Mouse (Mus musculus) heart, embryonic 14.5 days (tissue): ENCODE measurements around the gene Prpsap1. TPM values are rescaled to one million over a fixed set of nuclear protein-coding genes. Genes with fewer than 3 reads are reported as not detected.
A peak's percentile ranks its signal among the peaks of the same experiment; 100 is the strongest.
"Not testable (repeated sequence)": the region's sequence is repeated elsewhere in the genome, so short reads cannot be mapped to it uniquely, and the experiment has no call there.

Experiments used
- ATAC-seq: fragments of 200-750 bp; cut with Nextera tagmentation; 2 replicates; pipeline ENCODE4 v1.8.0; 2017; ENCODE audit warnings: low read depth, moderate TSS enrichment; ENCODE audit not compliant: insufficient number of reproducible peaks, insufficient read depth, low FRiP score
- H3K27ac ChIP-seq, 2 experiments: fragments of 200-500 bp in 1 of 2; fragments of 300-500 bp in 1 of 2; sonication (generic) in 1 of 2; replicated peaks in 1 of 2; 2 replicates each; pipeline ENCODE4 v1.5.1; 2012 to 2014; ENCODE audit warnings: low read depth in 2 of 2, low read length in 2 of 2, control low read depth in 1 of 2, mild to moderate bottlenecking in 1 of 2, mixed read lengths in 1 of 2; ENCODE audit not compliant: control insufficient read depth in 1 of 2, insufficient read depth in 1 of 2
- H3K27me3 ChIP-seq: fragments of 300-500 bp; sonication (generic); 2 replicates; pipeline ENCODE4 v1.6.1; 2014; ENCODE audit warnings: mild to moderate bottlenecking, low read length, control low read depth; ENCODE audit not compliant: control insufficient read depth, insufficient read depth
- H3K36me3 ChIP-seq: fragments of 300-500 bp; sonication (generic); 2 replicates; pipeline ENCODE4 v1.6.1; 2014; ENCODE audit warnings: mild to moderate bottlenecking, control low read depth, low read length, mixed read lengths; ENCODE audit not compliant: control insufficient read depth, insufficient read depth
- H3K4me1 ChIP-seq, 2 experiments: fragments of 200-500 bp in 1 of 2; fragments of 300-500 bp in 1 of 2; sonication (generic) in 1 of 2; 2 replicates each; pipeline ENCODE4 v1.6.1; 2012 to 2014; ENCODE audit warnings: low read length in 2 of 2, control low read depth in 1 of 2, mixed read lengths in 1 of 2; ENCODE audit not compliant: control insufficient read depth in 2 of 2, insufficient read depth in 2 of 2
- H3K4me2 ChIP-seq: fragments of 300-500 bp; sonication (generic); 2 replicates; pipeline ENCODE4 v1.6.1; 2014; ENCODE audit warnings: mild to moderate bottlenecking, low read length
- H3K4me3 ChIP-seq, 2 experiments: fragments of 200-500 bp in 1 of 2; fragments of 300-500 bp in 1 of 2; sonication (generic) in 1 of 2; 2 replicates each; pipeline ENCODE4 v1.5.1; 2012 to 2014; ENCODE audit warnings: low read length in 2 of 2, mild to moderate bottlenecking in 2 of 2, control low read depth in 1 of 2, low read depth in 1 of 2, moderate library complexity in 1 of 2; ENCODE audit not compliant: control insufficient read depth in 1 of 2, insufficient read depth in 1 of 2
- H3K9ac ChIP-seq: fragments of 300-500 bp; sonication (generic); 2 replicates; pipeline ENCODE4 v1.6.1; 2014; ENCODE audit warnings: mild to moderate bottlenecking, low read length
- H3K9me3 ChIP-seq: fragments of 300-500 bp; sonication (generic); 2 replicates; pipeline ENCODE4 v1.6.1; 2016; ENCODE audit warnings: low read length, control low read depth; ENCODE audit not compliant: control insufficient read depth
- WGBS: fragments of 180-500 bp; shearing (Covaris S2); extraction: QIAGEN DNeasy Blood & Tissue Kit; methylation state at CpG from one replicate; pipeline ENCODE4 v1.1.7; 2014; 5-methylcytosine and 5-hydroxymethylcytosine counted together
- polyA plus RNA-seq: library from polyadenylated mRNA; unstranded; fragments of >200 nt; fragmentation: Nextera tagmentation; extraction: Ambion mirVana; gene quantifications from 2 replicates; pipeline ENCODE4 v1.2.1, GENCODE M21; 2014

The Prpsap1 gene
- polyA plus RNA-seq, 1 experiment from 2014 or later: 93.4 TPM

DNA sequence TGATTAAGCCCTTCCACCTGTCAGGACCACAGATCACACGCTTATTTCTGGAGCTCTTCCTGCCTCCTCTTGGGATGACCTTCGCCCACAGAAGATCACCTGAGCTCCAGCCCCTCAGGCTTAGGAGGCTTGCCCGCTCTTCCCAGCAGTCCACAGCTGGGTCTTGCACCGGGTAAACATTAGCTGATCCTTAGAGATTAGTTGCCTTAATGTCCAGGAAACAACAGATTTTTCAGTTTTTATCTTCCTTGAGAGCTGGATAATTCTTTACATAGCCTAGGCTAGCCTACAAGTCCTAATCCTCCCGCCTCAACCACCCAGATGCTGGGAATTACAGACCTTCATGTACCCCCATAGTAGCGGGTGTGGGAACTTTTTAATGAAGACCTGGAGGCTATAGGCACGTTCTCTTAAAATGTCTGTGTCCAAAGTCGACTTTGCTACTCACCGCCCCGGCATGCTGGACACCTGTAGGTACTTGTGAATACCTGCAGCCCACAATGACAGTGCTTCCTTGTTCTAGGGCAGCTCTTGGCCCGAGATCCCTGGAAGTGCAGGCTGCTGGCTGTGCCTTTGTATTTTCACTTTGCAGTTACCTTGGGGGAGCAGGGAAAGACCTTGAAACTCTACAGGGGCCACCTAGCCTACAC is 62.4 kb downstream of the Prpsap1 start:
- peaks cover 18 to 31% of the 10 kb centered on the region in 2 experiments for H3K4me1 ChIP-seq
- H3K9ac ChIP-seq: peak overlapping the region; percentile 53; the same call in 1 of the 2 replicates
- ATAC-seq: no peak
- peaks cover 10% of the 10 kb centered on the region for H3K36me3 ChIP-seq
- H3K27me3 ChIP-seq: no peaks in the 10 kb centered on the region
- H3K4me2 ChIP-seq: peak overlapping the region; percentile 49
- H3K9me3 ChIP-seq: no peaks in the 10 kb centered on the region
- 48% methylated on average over 11 of the region's 11 CpGs for WGBS
- no peak overlapping the region for H3K4me3 ChIP-seq
- H3K27ac ChIP-seq: no peak overlapping the region

DNA sequence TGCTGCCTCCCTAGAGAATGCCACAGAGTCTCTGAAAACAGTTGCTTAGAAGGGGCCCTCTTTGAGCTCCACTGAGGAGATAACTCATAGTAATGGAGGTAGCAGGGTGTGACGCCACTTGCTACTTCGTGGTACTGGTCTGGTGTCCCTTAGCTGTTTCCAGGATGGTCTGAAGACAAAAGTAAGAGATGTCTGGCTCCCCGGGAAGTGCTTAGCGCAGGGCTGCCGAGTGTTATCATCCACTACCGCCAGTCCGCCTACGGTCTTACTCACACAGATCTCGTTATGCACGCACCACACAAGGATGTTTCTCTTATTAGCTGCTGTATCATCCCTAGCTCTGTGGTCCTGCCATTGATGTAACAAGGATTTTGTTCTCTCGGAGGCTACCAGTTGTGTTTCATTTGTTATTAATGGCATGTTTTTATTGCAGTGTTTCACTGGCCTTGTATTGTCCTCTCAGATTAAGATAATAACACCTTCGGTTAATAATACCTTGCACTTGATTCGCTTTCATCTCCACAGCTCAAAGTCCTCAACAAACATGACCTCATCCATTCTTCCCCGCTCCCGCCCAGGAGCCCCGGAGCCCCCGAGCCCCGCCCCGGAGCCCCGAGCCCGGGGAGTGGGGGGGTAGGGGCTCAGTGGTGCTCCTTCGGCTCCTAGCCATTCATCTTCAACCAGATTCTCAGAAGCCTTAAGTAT is 63.1 kb downstream of the Prpsap1 start:
- Histone ChIP-seq H3K9me3 (no peaks in the 10 kb centered on the region), H3K9ac (peak overlapping the region; percentile 53; the same call in 1 of the 2 replicates), H3K4me1 (peaks cover 13 to 24% of the 10 kb centered on the region in 2 experiments), H3K4me3 (no peak overlapping the region), H3K4me2 (peak overlapping the region; percentile 49), H3K27me3 (no peaks in the 10 kb centered on the region), H3K27ac (no peak overlapping the region), H3K36me3 (peaks cover 3% of the 10 kb centered on the region)
- no peak for ATAC-seq
- 23% methylated on average over 22 of the region's 22 CpGs for WGBS

- H3K9ac ChIP-seq: no peak overlapping the region
- H3K4me2 ChIP-seq: no peak overlapping the region
- no peak overlapping the region for H3K4me3 ChIP-seq
- peaks cover 11 to 17% of the 10 kb centered on the region in 2 experiments for H3K4me1 ChIP-seq
- WGBS: 80% methylated on average over 9 of the region's 9 CpGs
- ATAC-seq: no peak
- H3K27ac ChIP-seq: no peak overlapping the region
- no peaks in the 10 kb centered on the region for H3K36me3 ChIP-seq
- H3K27me3 ChIP-seq: no peaks in the 10 kb centered on the region
- no peaks in the 10 kb centered on the region for H3K9me3 ChIP-seq
Observed at GRCm38 (mm10) chr11:116429862-116430613, 64.0 kb downstream of the Prpsap1 start.

DNA sequence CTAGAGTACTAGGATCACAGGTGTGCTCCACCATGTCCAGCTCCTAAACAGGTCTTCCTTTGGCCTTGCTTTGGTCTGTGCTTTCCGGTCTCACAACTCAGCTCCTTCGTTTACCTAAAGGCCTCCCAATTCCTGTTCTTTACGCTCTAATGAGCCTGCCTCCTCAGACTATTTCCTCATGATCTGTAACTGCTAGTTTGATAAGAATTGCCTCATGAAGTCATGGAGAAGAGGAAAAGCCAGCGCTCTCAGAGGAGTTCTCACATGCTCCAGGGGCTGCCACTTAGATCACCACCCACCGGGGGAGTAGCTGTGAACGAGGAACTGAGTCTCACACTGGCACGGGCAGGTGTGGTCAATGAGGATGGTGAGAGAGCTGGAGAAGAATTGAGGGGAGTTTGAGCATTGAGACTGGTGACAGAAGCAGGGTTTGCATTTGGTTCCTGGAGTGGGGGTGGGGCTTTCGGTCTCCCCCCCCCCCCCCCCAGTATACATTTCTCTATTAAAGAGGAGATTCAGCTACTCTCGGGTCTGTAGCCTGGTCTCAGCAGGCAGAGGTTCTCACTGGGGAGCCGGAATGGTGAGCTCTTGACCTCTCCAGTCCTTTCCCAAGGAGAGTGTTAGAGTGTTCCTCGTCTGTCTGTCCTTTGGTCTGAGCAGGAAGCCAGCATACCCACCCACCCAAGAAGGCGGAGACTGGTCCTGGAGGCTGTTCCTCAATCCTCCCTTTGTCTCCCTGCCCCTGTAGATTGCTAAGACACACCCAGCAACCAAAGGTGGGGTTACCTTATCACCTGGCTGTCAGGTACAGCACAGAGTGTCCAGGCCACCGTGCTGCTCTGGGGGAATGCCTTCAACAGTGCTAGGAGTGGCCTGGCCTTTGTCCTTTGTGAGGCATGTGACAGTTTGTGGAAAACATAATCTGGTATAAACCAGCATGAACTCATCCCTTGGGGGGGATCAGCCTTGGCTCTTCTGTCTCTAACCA is 64.8 kb downstream of the Prpsap1 start:
- Histone ChIP-seq H3K4me1 (peaks cover 14 to 24% of the 10 kb centered on the region in 2 experiments), H3K9me3 (no peaks in the 10 kb centered on the region), H3K27ac (0 out of 4 replicates have a peak overlapping the region, but pooled peaks of 1 of the 2 experiments have one; percentile 2), H3K9ac (peak overlapping the region; percentile 34; the same call in 1 of the 2 replicates), H3K4me3 (no peak overlapping the region), H3K36me3 (no peaks in the 10 kb centered on the region), H3K27me3 (no peaks in the 10 kb centered on the region), H3K4me2 (no peak overlapping the region)
- WGBS: 36% methylated on average over 12 of the region's 13 CpGs
- no peak for ATAC-seq

DNA sequence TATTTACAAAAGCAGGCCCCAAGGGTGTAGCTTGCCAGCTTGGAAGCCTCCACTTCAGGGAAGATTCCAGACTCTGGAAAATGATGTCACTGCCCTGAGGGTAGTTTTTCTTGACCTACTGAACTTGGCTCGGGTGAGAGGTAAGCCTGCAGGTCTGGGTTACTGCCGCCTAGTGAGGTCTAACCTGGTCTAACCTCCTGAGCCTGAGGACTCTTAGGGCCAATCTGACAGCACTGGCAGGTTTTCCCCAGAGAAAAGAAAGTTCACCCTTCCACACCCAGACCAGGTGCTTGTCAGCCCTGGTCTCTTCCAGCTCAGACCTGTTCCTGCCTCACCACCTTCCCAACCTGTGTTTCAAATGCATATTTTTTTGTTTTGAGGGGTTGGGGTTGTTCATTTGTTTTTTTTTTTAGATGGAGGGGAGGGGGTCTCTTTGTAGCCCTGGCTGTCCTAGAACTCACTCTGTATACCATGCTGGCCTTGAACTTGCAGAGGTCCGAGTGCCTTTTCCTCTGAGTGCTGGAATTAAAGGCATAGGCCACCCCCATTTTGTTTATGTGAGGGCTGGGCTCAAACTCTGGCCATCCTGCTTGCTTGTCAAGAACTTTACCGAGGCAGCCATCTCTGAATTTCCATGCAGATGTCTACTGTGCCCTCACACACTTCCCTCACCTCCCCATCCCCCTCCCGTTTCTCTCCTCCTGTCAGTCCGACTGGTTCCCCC is 67.0 kb downstream of the Prpsap1 start:
- no peak for ATAC-seq
- no peak overlapping the region for H3K4me3 ChIP-seq
- H3K9ac ChIP-seq: no peak overlapping the region

GRCm38 (mm10) chr11:116426328-116426727 is 67.7 kb downstream of the Prpsap1 start:
- H3K27ac ChIP-seq: not testable (repeated sequence)
- 80% methylated on average over 11 of the region's 11 CpGs for WGBS

More for the DNA sequence above, 67.0 kb downstream of the Prpsap1 start:
- Histone ChIP-seq H3K27ac (no peak overlapping the region), H3K27me3 (no peaks in the 10 kb centered on the region), H3K4me1 (peaks cover 15 to 26% of the 10 kb centered on the region in 2 experiments), H3K36me3 (no peaks in the 10 kb centered on the region), H3K4me2 (no peak overlapping the region), H3K9me3 (no peaks in the 10 kb centered on the region)
- 69% methylated on average over 6 of the region's 6 CpGs for WGBS

More at GRCm38 (mm10) chr11:116426328-116426727, 67.7 kb downstream of the Prpsap1 start:
- H3K36me3 ChIP-seq, H3K4me2 ChIP-seq, ATAC-seq, H3K4me3 ChIP-seq, H3K27me3 ChIP-seq, H3K9ac ChIP-seq, H3K9me3 ChIP-seq: not testable (repeated sequence)
- H3K4me1 ChIP-seq: peaks cover 15 to 25% of the 10 kb centered on the region in 2 experiments
